Mouse (Mus musculus) lung, embryonic 16.5 days (tissue): ENCODE measurements around the gene Tnrc6b. TPM values are rescaled to one million over a fixed set of nuclear protein-coding genes. Genes with fewer than 3 reads are reported as not detected.

Experiments used
- ATAC-seq: fragments of 200-750 bp; cut with Nextera tagmentation; 2 replicates; pipeline ENCODE4 v1.8.0; 2017; ENCODE audit warnings: low read depth, mild to moderate bottlenecking, moderate library complexity
- H3K27ac ChIP-seq: fragments of 300-500 bp; sonication (generic); 2 replicates; pipeline ENCODE4 v1.5.1; 2014; ENCODE audit warnings: mild to moderate bottlenecking, control low read depth, low read length
- H3K27me3 ChIP-seq: fragments of 300-500 bp; sonication (generic); 2 replicates; pipeline ENCODE4 v1.6.1; 2014; ENCODE audit warnings: low read depth, low read length, mixed read lengths; ENCODE audit not compliant: control insufficient read depth, insufficient read depth
- H3K36me3 ChIP-seq: fragments of 300-500 bp; sonication (generic); 2 replicates; pipeline ENCODE4 v1.6.1; 2014; ENCODE audit warnings: low read length; ENCODE audit not compliant: control insufficient read depth, insufficient read depth
- H3K4me1 ChIP-seq: fragments of 300-500 bp; sonication (generic); replicated peaks from 2 replicates; pipeline ENCODE4 v1.6.1; 2014; ENCODE audit warnings: low read length, mixed read lengths; ENCODE audit not compliant: control insufficient read depth, insufficient read depth
- H3K4me2 ChIP-seq: fragments of 300-500 bp; sonication (generic); 2 replicates; pipeline ENCODE4 v1.6.1; 2014; ENCODE audit warnings: low read depth, low read length, control low read depth
- H3K4me3 ChIP-seq: fragments of 300-500 bp; sonication (generic); 2 replicates; pipeline ENCODE4 v1.5.1; 2014; ENCODE audit warnings: mild to moderate bottlenecking, low read length, control low read depth
- H3K9ac ChIP-seq: fragments of 300-500 bp; sonication (generic); 2 replicates; pipeline ENCODE4 v1.6.1; 2014; ENCODE audit warnings: low read length, control low read depth
- H3K9me3 ChIP-seq: fragments of 300-500 bp; sonication (generic); 2 replicates; pipeline ENCODE4 v1.6.1; 2016; ENCODE audit warnings: low read length; ENCODE audit not compliant: control insufficient read depth
- WGBS: fragments of 180-500 bp; shearing (Covaris S2); extraction: QIAGEN DNeasy Blood & Tissue Kit; methylation state at CpG from one replicate; pipeline ENCODE4 v1.1.7; 2014; 5-methylcytosine and 5-hydroxymethylcytosine counted together
- polyA plus RNA-seq: library from polyadenylated mRNA; unstranded; fragments of >200 nt; fragmentation: Nextera tagmentation; extraction: Ambion mirVana; gene quantifications from 2 replicates; pipeline ENCODE4 v1.2.1, GENCODE M21; 2015

The Tnrc6b gene
- polyA plus RNA-seq, 1 experiment from 2014 or later: 30.8 TPM

DNA sequence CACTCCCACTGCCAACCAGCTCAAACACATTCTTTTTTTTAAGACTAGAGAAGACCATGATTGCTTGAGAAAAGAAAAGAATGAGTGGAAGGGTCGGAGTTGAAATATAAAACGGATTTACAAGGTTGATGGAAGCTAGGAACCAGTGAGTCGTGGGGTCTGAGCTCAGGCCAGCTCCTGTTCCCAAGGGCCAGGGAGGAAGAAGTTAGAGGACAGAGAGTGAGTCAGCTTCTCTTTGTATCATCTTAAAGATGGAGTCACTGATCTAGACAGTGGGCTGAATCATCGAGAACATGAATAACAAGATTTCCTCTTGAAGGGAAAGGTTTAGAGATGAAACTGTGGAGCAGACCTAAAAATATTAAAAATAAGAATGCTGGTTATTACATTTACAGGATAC, 51.5 kb downstream of the Tnrc6b start:
- H3K27ac ChIP-seq: no peak overlapping the region
- H3K36me3 ChIP-seq: no peaks in the 10 kb centered on the region
- no peak overlapping the region for H3K4me3 ChIP-seq
- no peak overlapping the region for H3K4me2 ChIP-seq
- no peaks in the 10 kb centered on the region for H3K9me3 ChIP-seq
- no peak for ATAC-seq
- H3K27me3 ChIP-seq: no peaks in the 10 kb centered on the region
- no peaks in the 10 kb centered on the region for H3K4me1 ChIP-seq
- H3K9ac ChIP-seq: no peak overlapping the region
- 83% methylated on average over 4 of the region's 4 CpGs for WGBS

DNA sequence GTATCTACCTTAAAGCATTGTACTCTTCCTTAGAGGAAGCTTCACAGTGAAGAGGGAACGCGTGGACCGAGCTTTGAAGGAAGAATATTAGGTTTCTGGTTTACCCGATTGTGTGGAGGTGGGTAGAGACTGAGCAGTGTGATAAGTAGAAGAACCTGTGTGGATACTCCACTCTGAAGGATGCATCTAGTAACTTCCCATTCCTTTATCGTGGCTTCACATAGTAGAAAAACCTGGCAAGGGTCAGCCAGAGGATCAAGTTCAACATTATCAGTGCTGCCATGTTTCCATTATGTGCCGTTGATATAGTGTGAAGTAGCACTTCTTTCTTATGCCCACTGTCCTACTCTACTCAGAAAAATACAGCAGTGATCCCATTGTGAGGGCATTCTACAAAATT, 53.6 kb downstream of the Tnrc6b start:
- H3K4me2 ChIP-seq: no peak overlapping the region
- no peak for ATAC-seq
- H3K27ac ChIP-seq: no peak overlapping the region
- H3K9ac ChIP-seq: no peak overlapping the region
- WGBS: 90% methylated on average over 6 of the region's 6 CpGs
- no peaks in the 10 kb centered on the region for H3K4me1 ChIP-seq
- no peaks in the 10 kb centered on the region for H3K9me3 ChIP-seq
- no peaks in the 10 kb centered on the region for H3K36me3 ChIP-seq
- no peaks in the 10 kb centered on the region for H3K27me3 ChIP-seq
- H3K4me3 ChIP-seq: no peak overlapping the region

DNA sequence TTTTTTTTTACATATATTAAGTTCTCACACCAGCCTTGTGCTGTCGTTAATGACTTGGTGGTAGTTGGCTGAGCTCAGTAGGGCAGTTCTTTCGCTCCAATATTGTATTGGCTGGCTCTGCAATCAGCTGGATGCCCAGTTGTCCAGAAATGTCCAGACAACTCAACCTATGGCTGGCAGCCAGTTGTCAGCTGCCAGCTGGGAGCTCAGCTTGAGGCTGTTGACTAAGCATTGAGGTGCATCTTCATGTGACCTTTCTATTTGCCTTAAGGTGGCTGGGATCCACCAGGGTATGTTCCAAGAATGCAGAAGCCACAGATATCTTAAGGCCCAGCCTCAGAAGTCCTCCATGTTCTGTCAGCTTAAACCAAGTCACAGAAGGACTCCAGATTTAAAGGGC, 54.3 kb downstream of the Tnrc6b start:
- Histone ChIP-seq H3K36me3 (no peaks in the 10 kb centered on the region), H3K27me3 (no peaks in the 10 kb centered on the region), H3K27ac (no peak overlapping the region), H3K4me1 (no peaks in the 10 kb centered on the region), H3K4me2 (no peak overlapping the region), H3K4me3 (no peak overlapping the region), H3K9ac (no peak overlapping the region), H3K9me3 (no peaks in the 10 kb centered on the region)
- no peak for ATAC-seq
- 77% methylated on average over 2 of the region's 2 CpGs for WGBS

DNA sequence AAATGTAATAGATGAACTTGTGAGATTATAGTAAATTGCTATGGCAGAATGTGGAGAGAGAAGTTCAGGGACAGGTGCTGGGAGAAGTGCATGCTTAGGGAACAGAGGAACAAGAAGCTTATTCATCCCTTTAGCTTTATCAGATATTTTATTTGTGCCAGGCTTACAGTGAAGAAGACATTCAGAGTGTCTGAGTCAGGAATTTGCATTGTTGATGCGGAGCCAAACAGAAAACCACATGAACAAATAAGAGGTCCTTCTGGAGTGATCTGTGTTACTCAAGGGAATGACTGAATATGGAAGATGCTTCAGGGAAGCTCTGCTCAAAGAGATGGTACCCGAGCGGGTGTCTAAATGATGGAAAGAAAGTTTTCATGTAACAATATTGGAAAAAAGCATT, 57.1 kb downstream of the Tnrc6b start:
- no peak for ATAC-seq
- no peaks in the 10 kb centered on the region for H3K36me3 ChIP-seq
- no peaks in the 10 kb centered on the region for H3K4me1 ChIP-seq
- H3K27ac ChIP-seq: no peak overlapping the region
- no peaks in the 10 kb centered on the region for H3K27me3 ChIP-seq
- 89% methylated on average over 3 of the region's 3 CpGs for WGBS
- no peak overlapping the region for H3K9ac ChIP-seq
- no peak overlapping the region for H3K4me3 ChIP-seq
- H3K4me2 ChIP-seq: no peak overlapping the region
- no peaks in the 10 kb centered on the region for H3K9me3 ChIP-seq

DNA sequence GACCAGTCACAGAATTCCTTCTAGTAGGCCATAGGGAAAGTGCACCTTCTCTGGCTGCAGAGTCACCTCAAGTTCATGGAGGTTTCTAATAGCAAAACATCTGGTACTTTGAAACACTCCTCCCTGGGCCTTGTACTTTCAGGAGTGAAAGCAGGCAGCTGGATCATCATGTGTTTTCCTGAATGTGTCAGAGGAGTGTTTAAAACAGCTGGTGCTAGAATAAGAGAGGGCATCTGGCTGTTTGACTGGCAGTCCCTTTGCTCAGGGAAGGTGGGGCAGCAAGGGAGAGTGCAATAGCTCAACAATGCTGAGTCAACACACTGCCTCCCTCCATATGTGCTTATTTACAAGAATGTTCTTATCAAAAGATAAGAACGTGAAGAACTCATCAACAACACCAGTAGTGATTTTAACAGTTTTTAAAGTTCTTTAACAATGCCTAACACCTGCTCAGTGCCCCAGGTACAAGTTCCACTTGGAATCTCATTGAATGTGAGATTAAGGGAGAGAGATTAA, 60.9 kb downstream of the Tnrc6b start:
- no peak for ATAC-seq
- no peaks in the 10 kb centered on the region for H3K4me1 ChIP-seq
- H3K4me2 ChIP-seq: no peak overlapping the region
- H3K9me3 ChIP-seq: no peaks in the 10 kb centered on the region
- no peaks in the 10 kb centered on the region for H3K36me3 ChIP-seq
- H3K4me3 ChIP-seq: no peak overlapping the region
- WGBS: 3% methylated on average over 1 of the region's 1 CpGs
- H3K27ac ChIP-seq: no peak overlapping the region
- H3K27me3 ChIP-seq: no peaks in the 10 kb centered on the region
- H3K9ac ChIP-seq: no peak overlapping the region

DNA sequence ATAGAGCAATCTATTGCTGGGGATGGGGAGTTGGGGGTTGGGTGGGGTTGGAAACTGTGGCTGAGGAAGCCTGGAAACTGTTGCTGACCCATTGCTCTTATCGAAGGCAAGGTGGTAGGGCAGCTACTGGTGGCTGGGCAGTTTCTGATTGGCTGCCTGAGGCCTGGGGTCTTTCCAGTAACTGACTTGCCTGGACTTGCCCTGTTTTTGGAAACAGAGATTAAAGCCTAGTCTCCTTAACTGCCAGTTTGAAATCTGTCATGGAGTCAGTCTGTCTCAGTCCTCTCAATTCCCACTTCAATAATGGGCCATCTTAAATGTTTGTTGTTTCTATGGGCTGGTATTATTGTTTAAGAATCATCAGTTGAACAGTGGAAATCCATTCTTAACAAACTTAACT, 63.6 kb downstream of the Tnrc6b start:
- Histone ChIP-seq H3K4me1 (no peaks in the 10 kb centered on the region), H3K4me3 (no peak overlapping the region), H3K4me2 (no peak overlapping the region), H3K27me3 (no peaks in the 10 kb centered on the region), H3K9ac (no peak overlapping the region), H3K9me3 (no peaks in the 10 kb centered on the region), H3K36me3 (no peaks in the 10 kb centered on the region), H3K27ac (no peak overlapping the region)
- 96% methylated on average over 1 of the region's 1 CpGs for WGBS
- ATAC-seq: no peak

DNA sequence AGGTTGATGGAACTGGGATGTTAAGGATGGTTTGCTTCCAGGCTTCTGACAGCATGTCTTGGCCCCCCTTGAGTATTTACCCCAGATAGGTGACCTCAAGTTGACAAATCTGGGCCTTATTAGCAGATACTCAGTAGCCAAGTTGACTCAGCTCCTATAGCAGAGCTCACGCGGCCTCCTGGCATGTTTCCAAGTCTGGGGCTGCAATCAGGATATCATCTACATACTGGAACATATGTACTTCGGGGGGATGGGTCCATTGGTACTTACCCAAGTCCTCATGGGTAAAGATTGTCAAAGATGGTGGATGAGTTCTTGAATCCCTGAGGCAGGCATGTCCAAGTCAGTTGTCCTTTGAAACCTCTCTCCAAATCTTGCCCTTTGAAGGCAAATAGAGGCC, 67.9 kb downstream of the Tnrc6b start:
- no peaks in the 10 kb centered on the region for H3K36me3 ChIP-seq
- WGBS: 32% methylated on average over 3 of the region's 3 CpGs
- no peaks in the 10 kb centered on the region for H3K4me1 ChIP-seq
- no peak overlapping the region for H3K4me2 ChIP-seq
- no peak overlapping the region for H3K9ac ChIP-seq
- no peaks in the 10 kb centered on the region for H3K27me3 ChIP-seq
- ATAC-seq: no peak
- H3K4me3 ChIP-seq: no peak overlapping the region
- H3K27ac ChIP-seq: no peak overlapping the region
- no peaks in the 10 kb centered on the region for H3K9me3 ChIP-seq

DNA sequence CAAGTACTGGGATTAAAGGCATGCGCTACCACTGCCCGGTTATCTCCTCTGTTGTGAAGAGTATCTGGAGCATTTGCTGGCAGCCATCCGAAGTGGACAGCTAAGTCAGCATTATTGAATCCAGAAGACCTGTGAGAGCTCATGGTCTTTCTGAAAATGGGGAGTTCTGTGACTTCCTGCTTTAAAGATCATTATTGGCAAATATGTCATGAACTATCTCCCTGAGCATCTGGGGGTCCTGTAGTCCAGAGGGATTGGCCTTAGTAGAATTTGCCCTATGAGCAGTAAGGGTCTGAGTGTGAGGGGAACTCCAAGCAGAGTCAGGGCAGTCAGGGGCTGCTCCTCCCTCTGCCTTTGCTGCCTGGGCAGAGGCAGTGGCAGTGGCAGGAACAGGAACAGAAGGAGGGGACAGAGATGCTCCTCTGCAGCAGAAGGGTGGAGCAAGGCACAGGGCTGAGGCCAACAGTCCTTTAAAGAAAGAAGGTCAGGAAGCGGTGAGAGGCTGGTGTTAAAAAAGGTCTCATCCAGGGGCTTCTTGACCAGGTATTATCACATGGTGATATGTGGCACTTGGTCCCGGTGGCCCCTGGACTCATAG, 69.1 kb downstream of the Tnrc6b start:
- H3K36me3 ChIP-seq: no peaks in the 10 kb centered on the region
- no peaks in the 10 kb centered on the region for H3K27me3 ChIP-seq
- peaks cover 9% of the 10 kb centered on the region for H3K4me1 ChIP-seq
- H3K4me3 ChIP-seq: no peak overlapping the region
- H3K9me3 ChIP-seq: no peaks in the 10 kb centered on the region
- H3K4me2 ChIP-seq: no peak overlapping the region
- H3K9ac ChIP-seq: no peak overlapping the region
- no peak overlapping the region for H3K27ac ChIP-seq
- WGBS: 87% methylated on average over 5 of the region's 5 CpGs
- ATAC-seq: no peak

DNA sequence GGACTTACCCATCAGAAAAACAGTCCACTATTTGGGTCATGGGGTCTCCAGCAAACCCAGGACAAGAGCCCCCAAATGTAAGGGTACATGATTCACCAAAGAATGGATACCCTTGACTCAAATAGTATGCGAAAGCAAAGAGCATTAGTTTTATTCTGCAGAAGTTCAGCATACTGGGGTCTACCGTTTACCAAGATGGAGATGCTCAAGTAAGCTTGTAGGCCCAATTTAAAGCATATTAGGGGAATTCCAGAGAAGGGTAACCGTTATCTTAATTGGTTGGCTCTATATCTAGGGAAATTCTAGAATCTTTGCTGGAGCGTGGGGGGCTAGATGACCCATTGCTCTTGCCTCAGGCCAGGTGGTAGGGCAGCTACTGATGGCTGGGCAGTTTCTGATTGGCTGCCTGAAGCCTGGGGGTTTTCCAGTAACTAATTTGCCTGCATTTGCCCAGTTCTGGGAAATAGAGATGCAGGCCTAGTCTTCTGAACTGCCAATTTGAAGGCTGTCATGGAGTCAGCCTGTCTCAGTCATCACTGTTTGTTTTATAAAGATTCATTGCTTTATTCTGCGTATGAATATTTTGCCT, 70.2 kb downstream of the Tnrc6b start:
- H3K4me1 ChIP-seq: peaks cover 9% of the 10 kb centered on the region
- H3K4me2 ChIP-seq: no peak overlapping the region
- ATAC-seq: no peak
- no peaks in the 10 kb centered on the region for H3K9me3 ChIP-seq
- H3K27me3 ChIP-seq: no peaks in the 10 kb centered on the region
- no peak overlapping the region for H3K9ac ChIP-seq
- 84% methylated on average over 5 of the region's 5 CpGs for WGBS
- no peaks in the 10 kb centered on the region for H3K36me3 ChIP-seq
- H3K27ac ChIP-seq: no peak overlapping the region
- H3K4me3 ChIP-seq: no peak overlapping the region
